Mouse (Mus musculus): ENCODE data around the gene Armcx1.
"Not testable (repeated sequence)": the region's sequence is repeated elsewhere in the genome, so short reads cannot be mapped to it uniquely, and the experiment has no call there.

Gene Armcx1

GRCm38 (mm10) chrX:134757293-134757995 lies 39.7 kb downstream of the Armcx1 start:
- peak in 1 of 2 experiments; percentile 35 for DNase-seq (ENCODE audit: inconsistent age in 2 of 2, low spot score in 1 of 2)

GRCm38 (mm10) chrX:134763428-134764198 lies 45.9 kb downstream of the Armcx1 start:
- not testable (repeated sequence) for DNase-seq (ENCODE audit: inconsistent age in 2 of 2, low spot score in 1 of 2)

Data from adrenal gland, adult (tissue).